Mouse (Mus musculus) embryonic facial prominence, embryonic 12.5 days (tissue): ENCODE measurements around the gene Dstyk. TPM values are rescaled to one million over a fixed set of nuclear protein-coding genes. Genes with fewer than 3 reads are reported as not detected.

Source experiments
- ATAC-seq: fragments of 200-750 bp; cut with Nextera tagmentation; 2 replicates; pipeline ENCODE4 v1.8.0; 2017; ENCODE audit not compliant: insufficient number of reproducible peaks, insufficient read depth, low FRiP score, low TSS enrichment
- H3K27ac ChIP-seq: fragments of 300-500 bp; sonication (generic); 2 replicates; pipeline ENCODE4 v1.5.1; 2016; ENCODE audit warnings: mild to moderate bottlenecking
- H3K27me3 ChIP-seq: fragments of 300-500 bp; sonication (generic); 2 replicates; pipeline ENCODE4 v1.6.1; 2016; ENCODE audit warnings: mild to moderate bottlenecking, moderate library complexity
- H3K36me3 ChIP-seq: fragments of 300-500 bp; sonication (generic); 2 replicates; pipeline ENCODE4 v1.6.1; 2016; ENCODE audit warnings: mild to moderate bottlenecking
- H3K4me1 ChIP-seq: fragments of 300-500 bp; sonication (generic); 2 replicates; pipeline ENCODE4 v1.6.1; 2016
- H3K4me2 ChIP-seq: fragments of 300-500 bp; sonication (generic); replicated peaks from 2 replicates; pipeline ENCODE4 v1.6.1; 2016; ENCODE audit warnings: mild to moderate bottlenecking, moderate library complexity
- H3K4me3 ChIP-seq: fragments of 300-500 bp; sonication (generic); 2 replicates; pipeline ENCODE4 v1.5.1; 2016; ENCODE audit warnings: mild to moderate bottlenecking
- H3K9ac ChIP-seq: fragments of 300-500 bp; sonication (generic); 2 replicates; pipeline ENCODE4 v1.6.1; 2016; ENCODE audit warnings: mild to moderate bottlenecking, moderate library complexity
- H3K9me3 ChIP-seq: fragments of 300-500 bp; sonication (generic); 2 replicates; pipeline ENCODE4 v1.6.1; 2016; ENCODE audit warnings: mild to moderate bottlenecking, moderate library complexity
- WGBS: fragments of 180-500 bp; shearing (Covaris S2); methylation state at CpG from one replicate; pipeline ENCODE4 v1.1.7; 2016; 5-methylcytosine and 5-hydroxymethylcytosine counted together
- polyA plus RNA-seq: library from polyadenylated mRNA; unstranded; fragments of >200 nt; fragmentation: Nextera tagmentation; extraction: Ambion mirVana; gene quantifications from 2 replicates; pipeline ENCODE4 v1.2.1, GENCODE M21; 2016

Dstyk gene
- polyA plus RNA-seq, 1 experiment from 2014 or later = 16.1 TPM

DNA sequence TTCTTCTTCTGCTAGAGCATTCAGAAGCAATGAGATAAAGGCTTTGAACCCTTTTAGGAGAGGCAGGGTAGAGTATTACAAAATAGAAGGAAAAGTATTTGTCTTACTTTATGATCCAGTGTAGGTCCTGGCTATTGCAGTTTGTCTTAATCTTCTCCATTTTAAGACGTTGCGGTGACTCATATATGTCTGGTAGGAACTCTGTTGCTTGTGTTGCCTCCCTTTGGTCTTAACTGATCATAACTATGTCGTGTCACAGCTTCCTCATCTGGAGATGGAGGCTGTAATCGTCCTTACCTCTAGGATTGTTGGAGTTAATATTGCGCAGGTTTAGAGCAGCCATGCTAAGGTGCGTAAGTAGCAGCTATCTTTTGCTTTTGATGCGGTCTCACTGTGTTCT lies 3.3 kb downstream of the Dstyk start:
- Histone ChIP-seq H3K9me3 (no peaks in the 10 kb centered on the region), H3K4me1 (peaks cover 17% of the 10 kb centered on the region; the same call in 1 of the 2 replicates), H3K9ac (no peak overlapping the region), H3K27ac (no peak overlapping the region), H3K27me3 (no peaks in the 10 kb centered on the region), H3K4me3 (no peak overlapping the region), H3K4me2 (no peak overlapping the region), H3K36me3 (peaks cover 4% of the 10 kb centered on the region; the same call in 1 of the 2 replicates)
- no peak for ATAC-seq
- 87% methylated on average over 7 of the region's 7 CpGs for WGBS

DNA sequence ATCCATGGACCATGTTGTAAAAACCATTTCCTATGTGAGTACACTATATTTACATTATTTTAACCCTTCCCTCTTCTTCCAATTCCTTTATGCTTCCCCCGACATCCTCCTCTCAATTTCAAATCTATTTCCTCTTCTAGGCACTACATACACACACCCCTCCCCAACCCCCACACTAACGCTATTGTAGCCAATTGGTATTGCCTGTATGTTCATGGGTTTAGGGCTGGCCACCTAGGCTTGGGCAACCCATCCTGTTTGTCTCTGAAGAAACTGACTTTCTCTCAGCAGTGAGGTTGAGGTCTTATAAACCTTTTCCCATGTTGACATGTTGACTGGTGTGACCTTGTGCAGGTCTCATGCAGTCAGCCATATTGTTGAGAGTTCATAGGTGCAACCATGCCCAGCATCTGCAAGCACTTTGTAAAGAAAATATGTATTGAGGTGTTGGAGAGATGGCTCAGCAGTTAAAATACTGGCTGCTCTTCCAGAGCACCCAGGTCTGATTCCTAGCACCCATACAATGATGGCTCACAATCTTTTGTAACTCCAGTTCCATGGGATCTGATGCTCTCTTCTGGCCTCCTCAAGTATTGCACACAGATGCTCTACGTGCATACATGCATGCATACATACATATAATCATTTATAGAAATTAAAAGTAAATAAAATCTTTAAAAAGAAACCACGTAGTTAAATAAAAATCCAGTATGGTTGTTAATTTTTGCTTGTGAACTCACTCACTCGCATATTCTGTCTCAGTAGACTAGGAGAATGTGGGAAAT lies 5.7 kb downstream of the Dstyk start:
- Histone ChIP-seq H3K4me1 (peaks cover 17% of the 10 kb centered on the region; the same call in 1 of the 2 replicates), H3K9me3 (no peaks in the 10 kb centered on the region)

DNA sequence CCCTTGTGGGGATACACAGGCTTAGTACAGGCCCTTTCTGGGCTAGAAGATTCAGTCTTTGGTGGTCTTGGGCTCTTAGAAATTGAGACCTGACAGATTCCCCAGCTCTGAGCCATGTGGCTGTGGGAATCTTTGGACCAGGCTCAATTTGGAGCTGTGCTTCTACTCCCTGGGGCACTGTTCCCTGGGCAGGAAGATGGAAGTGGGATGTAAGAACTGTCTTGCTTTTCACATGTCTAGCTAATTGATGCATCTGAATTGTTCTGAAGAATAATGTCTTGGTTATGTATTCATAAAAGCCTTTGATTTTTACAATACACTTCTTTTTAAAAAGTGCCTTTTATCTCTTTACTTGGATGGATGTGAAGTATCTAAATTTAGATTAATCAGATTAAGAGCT lies 8.2 kb downstream of the Dstyk start:
- H3K4me1 ChIP-seq = peaks cover 4% of the 10 kb centered on the region; the same call in 1 of the 2 replicates
- no peak overlapping the region for H3K4me3 ChIP-seq
- no peaks in the 10 kb centered on the region for H3K9me3 ChIP-seq
- no peak overlapping the region for H3K9ac ChIP-seq
- no peak overlapping the region for H3K4me2 ChIP-seq
- no peaks in the 10 kb centered on the region for H3K27me3 ChIP-seq
- ATAC-seq = no peak
- H3K36me3 ChIP-seq = peaks cover 4% of the 10 kb centered on the region; the same call in 1 of the 2 replicates
- H3K27ac ChIP-seq = no peak overlapping the region

More for the DNA sequence above, 5.7 kb downstream of the Dstyk start:
- 86% methylated on average over 5 of the region's 5 CpGs for WGBS
- Histone ChIP-seq H3K9ac (no peak overlapping the region), H3K4me3 (no peak overlapping the region), H3K27ac (no peak overlapping the region), H3K4me2 (no peak overlapping the region), H3K36me3 (peaks cover 4% of the 10 kb centered on the region; the same call in 1 of the 2 replicates), H3K27me3 (no peaks in the 10 kb centered on the region)
- no peak for ATAC-seq

DNA sequence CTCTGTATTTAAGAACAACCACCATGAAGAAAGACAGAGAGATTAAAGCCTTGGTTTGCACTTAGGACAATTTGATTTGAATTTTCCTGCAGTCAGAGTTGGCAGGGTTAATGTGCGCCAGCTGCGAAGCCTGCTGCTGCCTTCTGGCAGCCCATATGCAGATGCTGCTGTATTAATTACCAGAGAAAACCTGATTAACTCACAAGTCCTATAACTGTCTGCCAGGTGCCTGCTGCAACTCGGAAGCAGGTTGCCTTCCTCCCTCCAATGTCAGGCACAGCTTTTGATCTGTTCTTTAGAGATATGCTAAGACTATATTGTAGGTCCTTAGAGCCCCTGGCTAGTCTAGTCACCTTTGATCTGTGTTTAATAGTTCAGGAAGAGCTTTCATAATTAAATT lies 13.5 kb downstream of the Dstyk start:
- WGBS = 44% methylated on average over 3 of the region's 3 CpGs
- no peak for ATAC-seq

DNA sequence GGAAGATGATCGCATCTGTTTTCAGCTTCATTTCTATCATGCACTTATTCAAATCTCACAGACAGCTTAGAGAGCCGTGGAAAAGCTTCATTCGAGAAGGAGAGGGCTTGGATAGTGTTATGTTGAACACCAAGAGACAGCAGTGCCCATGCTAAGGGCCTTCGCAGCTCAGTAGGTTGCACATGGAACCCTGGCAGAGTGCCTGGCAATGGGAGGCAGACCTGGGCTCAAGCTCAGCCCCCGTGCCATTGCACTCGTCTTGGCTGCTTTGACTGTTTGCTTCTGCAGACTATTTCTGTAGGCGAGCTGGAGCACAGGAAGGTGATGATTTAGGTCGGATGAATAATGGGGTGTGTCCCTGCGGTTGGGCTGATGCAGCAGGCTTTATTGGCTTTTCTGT lies 14.4 kb downstream of the Dstyk start:
- peaks cover 18% of the 10 kb centered on the region; the same call in 1 of the 2 replicates for H3K36me3 ChIP-seq
- no peak overlapping the region for H3K4me3 ChIP-seq
- ATAC-seq = no peak
- H3K9ac ChIP-seq = no peak overlapping the region
- H3K27ac ChIP-seq = no peak overlapping the region
- peaks cover 7% of the 10 kb centered on the region; the same call in 1 of the 2 replicates for H3K4me1 ChIP-seq
- H3K4me2 ChIP-seq = no peak overlapping the region
- no peaks in the 10 kb centered on the region for H3K9me3 ChIP-seq
- 72% methylated on average over 9 of the region's 9 CpGs for WGBS
- H3K27me3 ChIP-seq = no peaks in the 10 kb centered on the region

More for the DNA sequence above, 13.5 kb downstream of the Dstyk start:
- H3K4me1 ChIP-seq = peaks cover 7% of the 10 kb centered on the region; the same call in 1 of the 2 replicates
- no peaks in the 10 kb centered on the region for H3K27me3 ChIP-seq
- no peak overlapping the region for H3K9ac ChIP-seq
- no peak overlapping the region for H3K4me2 ChIP-seq
- H3K4me3 ChIP-seq = no peak overlapping the region
- peaks cover 14% of the 10 kb centered on the region; the same call in 1 of the 2 replicates for H3K36me3 ChIP-seq
- no peak overlapping the region for H3K27ac ChIP-seq
- no peaks in the 10 kb centered on the region for H3K9me3 ChIP-seq

DNA sequence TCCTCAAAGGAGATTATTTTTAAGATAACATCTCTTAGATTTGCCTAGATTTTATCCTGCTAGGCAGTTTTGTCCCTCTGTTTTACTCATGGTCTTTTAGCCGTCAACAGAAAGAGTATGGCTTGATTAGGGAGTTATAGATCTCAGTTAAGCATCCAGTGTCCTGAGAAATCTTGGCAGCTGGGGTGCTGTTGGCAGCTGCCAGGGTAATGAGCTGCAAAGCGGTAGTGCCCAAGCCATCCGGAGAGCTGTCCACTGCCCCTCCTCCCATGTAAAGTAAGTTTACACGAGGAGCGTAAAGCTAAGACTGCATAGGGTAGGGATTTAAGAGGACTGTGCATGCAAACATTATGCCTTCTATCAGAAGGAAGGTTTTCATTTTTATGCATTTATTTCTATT lies 16.0 kb downstream of the Dstyk start:
- ATAC-seq = no peak
- Histone ChIP-seq H3K4me1 (peaks cover 7% of the 10 kb centered on the region; the same call in 1 of the 2 replicates), H3K4me2 (no peak overlapping the region), H3K9ac (no peak overlapping the region), H3K36me3 (peaks cover 18% of the 10 kb centered on the region; the same call in 1 of the 2 replicates), H3K4me3 (no peak overlapping the region), H3K27ac (no peak overlapping the region), H3K27me3 (no peaks in the 10 kb centered on the region), H3K9me3 (no peaks in the 10 kb centered on the region)
- 80% methylated on average over 5 of the region's 5 CpGs for WGBS

DNA sequence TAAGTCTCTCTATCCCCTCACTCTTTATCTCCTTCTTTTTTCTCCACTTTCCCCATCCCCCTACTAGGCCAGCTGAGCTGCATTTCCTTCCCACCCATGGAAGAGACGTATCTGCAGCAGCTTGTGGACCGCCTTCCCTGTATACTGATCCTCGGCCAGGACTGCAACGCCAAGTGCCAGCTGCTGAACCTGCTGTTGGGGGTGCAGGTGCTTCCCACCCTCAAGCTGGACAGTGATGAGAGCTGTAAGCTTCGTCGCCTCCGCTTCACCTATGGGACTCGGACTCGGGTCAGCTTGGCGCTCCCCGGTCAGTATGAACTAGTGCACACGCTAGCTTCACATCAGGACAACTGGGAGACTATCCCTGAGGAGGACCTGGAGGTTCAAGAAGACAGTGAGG lies 16.7 kb downstream of the Dstyk start:
- Histone ChIP-seq H3K9me3 (no peaks in the 10 kb centered on the region), H3K4me1 (peaks cover 7% of the 10 kb centered on the region; the same call in 1 of the 2 replicates), H3K4me2 (no peak overlapping the region), H3K9ac (no peak overlapping the region), H3K36me3 (peaks cover 18% of the 10 kb centered on the region; the same call in 1 of the 2 replicates), H3K27ac (no peak overlapping the region), H3K4me3 (no peak overlapping the region), H3K27me3 (no peaks in the 10 kb centered on the region)
- 91% methylated on average over 12 of the region's 12 CpGs for WGBS
- ATAC-seq = no peak

DNA sequence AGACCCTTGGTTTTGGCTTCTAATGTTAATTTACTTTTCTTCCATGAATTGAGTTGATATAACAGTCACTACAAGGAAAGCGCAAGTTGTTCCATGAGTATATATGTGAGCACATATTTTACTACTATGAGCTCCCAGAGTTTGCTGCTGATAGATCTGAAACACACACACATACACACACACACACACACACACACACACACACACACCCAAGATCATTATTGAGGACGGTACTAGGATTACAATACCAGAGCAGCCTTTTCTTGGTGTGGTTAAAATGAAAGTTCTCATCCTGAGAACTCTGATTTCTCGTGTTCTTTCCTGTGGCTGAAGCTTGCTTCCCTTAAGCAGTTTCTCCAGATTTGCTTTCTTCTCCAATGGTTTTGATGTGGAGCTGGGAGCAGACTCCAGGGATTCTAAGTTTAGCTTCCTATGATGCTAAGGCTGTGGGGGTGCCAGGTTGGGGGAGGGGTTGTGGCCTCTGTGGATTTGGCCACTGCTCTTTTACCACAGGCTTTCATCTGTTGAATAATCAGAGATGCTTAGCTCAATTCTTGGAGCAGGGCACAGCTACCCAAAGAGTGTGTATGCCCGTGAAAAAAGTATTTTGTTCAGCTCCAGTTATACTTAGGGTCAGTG lies 19.1 kb downstream of the Dstyk start:
- ATAC-seq = no peak
- Histone ChIP-seq H3K27ac (no peak overlapping the region), H3K36me3 (peaks cover 28% of the 10 kb centered on the region), H3K4me1 (0 out of 2 replicates have a peak, but pooled peaks cover 2% of the 10 kb centered on the region), H3K4me2 (no peak overlapping the region), H3K9me3 (no peaks in the 10 kb centered on the region), H3K27me3 (no peaks in the 10 kb centered on the region), H3K4me3 (no peak overlapping the region), H3K9ac (no peak overlapping the region)
- WGBS = 69% methylated on average over 4 of the region's 4 CpGs

DNA sequence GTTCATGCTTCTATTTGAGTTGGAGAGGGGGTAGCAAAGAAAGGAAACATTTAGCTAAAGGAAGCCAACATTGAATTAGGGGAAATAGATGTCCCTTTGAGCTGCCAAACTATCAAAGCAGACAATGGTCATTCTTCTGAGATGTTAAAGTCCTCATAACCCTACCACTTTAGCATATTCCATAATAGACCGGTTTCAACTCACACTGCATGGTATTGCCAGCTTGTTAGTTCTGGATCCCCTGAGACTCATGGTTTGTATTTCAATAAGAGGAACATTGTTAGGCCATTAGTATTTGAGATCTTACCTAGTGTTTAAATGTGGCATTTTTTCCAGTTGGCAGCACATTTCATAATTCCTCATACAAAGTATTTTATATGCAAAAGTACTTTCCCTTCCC lies 19.6 kb downstream of the Dstyk start:
- WGBS = 67% methylated on average over 1 of the region's 1 CpGs
- H3K36me3 ChIP-seq = peaks cover 32% of the 10 kb centered on the region

DNA sequence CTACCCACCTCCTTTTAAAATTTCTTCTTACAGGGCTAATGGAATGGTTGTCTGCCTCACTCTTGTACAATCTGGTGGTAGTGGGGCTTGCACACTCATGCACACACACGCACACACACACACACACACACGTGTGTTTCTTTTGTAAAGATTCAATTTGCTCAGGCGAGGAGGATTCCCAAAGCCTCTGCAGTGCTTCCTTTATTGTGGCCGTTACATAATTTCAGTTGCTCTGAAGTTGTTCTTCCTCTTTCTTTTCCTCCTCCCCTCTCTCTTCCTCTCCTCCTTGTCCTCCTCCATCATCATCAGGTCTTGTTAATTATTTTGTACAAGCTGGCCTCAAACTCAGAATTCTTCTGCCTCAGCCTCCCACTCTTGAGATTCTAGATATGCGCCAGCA lies 20.0 kb downstream of the Dstyk start:
- no peak overlapping the region for H3K27ac ChIP-seq

More for the DNA sequence above, 19.6 kb downstream of the Dstyk start:
- Histone ChIP-seq H3K4me1 (0 out of 2 replicates have a peak, but pooled peaks cover 2% of the 10 kb centered on the region), H3K9ac (no peak overlapping the region), H3K27me3 (no peaks in the 10 kb centered on the region), H3K9me3 (no peaks in the 10 kb centered on the region), H3K4me2 (no peak overlapping the region), H3K4me3 (no peak overlapping the region), H3K27ac (no peak overlapping the region)
- no peak for ATAC-seq

DNA sequence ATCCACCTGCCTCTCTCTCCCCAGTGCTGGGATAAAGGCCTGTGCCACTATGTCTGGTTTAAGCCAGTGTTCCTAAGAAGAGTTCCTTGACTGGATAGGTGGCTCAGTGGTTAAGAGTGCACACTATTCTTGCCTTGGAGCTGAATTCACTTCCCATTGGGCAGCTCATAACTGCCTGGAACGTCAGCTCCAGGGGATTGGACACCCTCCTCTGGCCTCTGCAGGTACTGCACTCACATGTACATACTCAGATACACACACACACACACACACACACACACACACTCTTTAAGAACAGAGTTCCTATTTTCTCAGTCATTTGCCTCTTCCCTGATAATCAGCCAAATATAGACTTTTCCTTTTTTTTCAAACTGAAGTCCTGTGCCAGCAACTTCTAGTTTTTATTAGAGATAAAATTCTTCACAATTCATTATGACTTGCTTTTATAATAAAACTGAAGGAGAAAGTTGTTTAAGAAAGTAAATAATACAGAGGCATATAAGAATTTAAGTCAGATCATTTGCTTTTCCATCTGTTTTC lies 23.6 kb downstream of the Dstyk start:
- no peak overlapping the region for H3K9ac ChIP-seq
- no peaks in the 10 kb centered on the region for H3K9me3 ChIP-seq
- H3K27me3 ChIP-seq = no peaks in the 10 kb centered on the region
- no peak for ATAC-seq
- H3K4me3 ChIP-seq = no peak overlapping the region
- H3K27ac ChIP-seq = no peak overlapping the region
- 71% methylated on average over 1 of the region's 1 CpGs for WGBS
- no peak overlapping the region for H3K4me2 ChIP-seq
- H3K4me1 ChIP-seq = no peaks in the 10 kb centered on the region
- peaks cover 22% of the 10 kb centered on the region for H3K36me3 ChIP-seq

More for the DNA sequence above, 20.0 kb downstream of the Dstyk start:
- Histone ChIP-seq H3K9ac (no peak overlapping the region), H3K36me3 (peaks cover 36% of the 10 kb centered on the region), H3K4me2 (no peak overlapping the region), H3K4me1 (0 out of 2 replicates have a peak, but pooled peaks cover 2% of the 10 kb centered on the region), H3K4me3 (no peak overlapping the region), H3K27me3 (no peaks in the 10 kb centered on the region), H3K9me3 (no peaks in the 10 kb centered on the region)
- no peak for ATAC-seq
- WGBS = 85% methylated on average over 5 of the region's 5 CpGs
